Mouse (Mus musculus) G1E (cell line): Measurements from ENCODE around the gene Naa35.

Experiments
- CTCF ChIP-seq: IDR thresholded peaks from 2 replicates; pipeline ENCODE4 v1.5.1; 2012; ENCODE audit warnings: low read depth, low read length, inconsistent platforms, mixed read lengths
- GATA1 ChIP-seq: IDR thresholded peaks from 2 replicates; pipeline ENCODE4 v1.6.1; 2012; ENCODE audit warnings: borderline replicate concordance, low read length, inconsistent platforms, mixed read lengths
- POLR2AphosphoS5 ChIP-seq: IDR thresholded peaks from 2 replicates; pipeline ENCODE4 v1.6.1; 2012; ENCODE audit warnings: low read depth, low read length, inconsistent platforms; ENCODE audit not compliant: insufficient replicate concordance
- TAL1 ChIP-seq: conservative IDR thresholded peaks from 2 replicates; pipeline ENCODE4 v1.6.1; 2012; ENCODE audit warnings: low read depth, low read length, inconsistent platforms, mixed read lengths

DNA sequence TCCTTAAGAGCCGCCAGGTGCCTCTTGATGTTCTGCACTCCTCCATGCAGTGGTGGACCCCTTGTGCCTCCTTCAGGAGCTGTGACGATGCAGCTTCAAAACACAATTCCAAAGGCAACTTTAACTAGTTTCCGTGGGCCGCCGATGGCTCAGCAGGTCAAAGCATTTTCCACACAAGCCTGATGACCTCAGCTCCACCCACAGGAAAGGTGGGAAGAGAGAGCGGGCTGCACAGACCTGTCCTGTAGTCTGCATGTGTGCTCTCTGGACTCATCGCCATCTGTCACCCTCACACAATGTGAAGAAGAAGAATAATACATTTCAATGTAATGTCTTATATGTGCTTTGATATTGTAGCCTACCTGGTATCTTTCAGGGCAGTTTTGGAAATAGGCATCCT, 41.7 kb downstream of the Naa35 start:
- TF ChIP-seq CTCF (no peak), TAL1 (no peak), GATA1 (no peak), POLR2AphosphoS5 (no peak)
